Mouse (Mus musculus): ENCODE data around the gene Dync1h1. TPM values are rescaled to one million over a fixed set of nuclear protein-coding genes. Genes with fewer than 3 reads are reported as not detected.

Dync1h1 gene
- total and polyA plus RNA-seq, 3 experiments = 24.9 to 114 (median 80.1) TPM

- TF ChIP-seq NELFE (IDR thresholded peaks at IDR 0.05; ENCODE audit: low read depth, low read length) = peak; percentile 97
These were observed at the start of gene Dync1h1 (continued) for GRCm38 (mm10) chr12:110601241-110602218.

GRCm38 (mm10) chr12:110552113-110552512 is 49.1 kb upstream of the Dync1h1 start:
- no peak overlapping the region for H3K4me2 ChIP-seq (ENCODE audit: insufficient read depth, low read depth, poor library complexity, severe bottlenecking)
- in situ Hi-C loops (cut with MboI; ENCODE audit: low pct_ligation_motif_present, low pct_unique_long_range_greater_than_20kb, low sequenced_read_pairs) = no loop called here
- H3K79me2 ChIP-seq (replicated peaks; ENCODE audit: control insufficient read depth, extremely low read depth, insufficient read depth, poor library complexity, severe bottlenecking) = no peaks in the 10 kb centered on the region
- no peak for DNase-seq (ENCODE audit: extremely low read depth)
- no peak overlapping the region for H3K27ac ChIP-seq (ENCODE audit: insufficient read depth, low read depth)
- no peak overlapping the region for H3K4me3 ChIP-seq (replicated peaks in 1 of 3; ENCODE audit: low read depth in 2 of 3, low read length in 2 of 3, poor library complexity in 1 of 3)
- H3K9ac ChIP-seq (ENCODE audit: insufficient read depth, low read depth) = no peak overlapping the region
- peaks cover 82 to 96% of the 10 kb centered on the region in 2 experiments for H3K36me3 ChIP-seq (replicated peaks in 1 of 2; ENCODE audit: control insufficient read depth in 1 of 2, insufficient read depth in 1 of 2, low read length in 1 of 2)
- H3K9me3 ChIP-seq (replicated peaks; ENCODE audit: low read length) = no peaks in the 10 kb centered on the region
- no peaks in the 10 kb centered on the region for H3K4me1 ChIP-seq (ENCODE audit: control insufficient read depth in 1 of 2, insufficient read depth in 2 of 2)
- no peaks in the 10 kb centered on the region for H3K27me3 ChIP-seq (replicated peaks)
- TF ChIP-seq CHD1 (IDR thresholded peaks at IDR 0.05; ENCODE audit: low read depth, low read length) (no peak), ZNF384 (IDR thresholded peaks at IDR 0.05; ENCODE audit: low read depth, low read length) (no peak), TBP (conservative IDR thresholded peaks at IDR 0.05; ENCODE audit: low read depth, low read length) (no peak), ETS1 (conservative IDR thresholded peaks at IDR 0.05; ENCODE audit: low read depth, low read length) (no peak), GABPA (IDR thresholded peaks at IDR 0.05; ENCODE audit: insufficient replicate concordance, low read depth, low read length) (no peak), MAX (IDR thresholded peaks at IDR 0.05; ENCODE audit: low read length) (no peak), EP300 (IDR thresholded peaks at IDR 0.05; ENCODE audit: low read length) (no peak), IRF4 (IDR thresholded peaks at IDR 0.05; ENCODE audit: low read depth, low read length) (no peak)
- dilution Hi-C loops (cut with MboI; ENCODE audit: extremely low pct_ligation_motif_present, extremely low pct_unique_long_range_greater_than_20kb, low sequenced_read_pairs) = no loop called here

GRCm38 (mm10) chr12:110553362-110553761 is 47.9 kb upstream of the Dync1h1 start:
- H3K36me3 ChIP-seq (replicated peaks in 1 of 2; ENCODE audit: control insufficient read depth in 1 of 2, insufficient read depth in 1 of 2, low read length in 1 of 2) = peaks cover 79 to 94% of the 10 kb centered on the region in 2 experiments
- no peak overlapping the region for H3K4me3 ChIP-seq (replicated peaks in 1 of 3; ENCODE audit: low read depth in 2 of 3, low read length in 2 of 3, poor library complexity in 1 of 3)
- no peak for TF ChIP-seq KAT2A (IDR thresholded peaks at IDR 0.05; ENCODE audit: insufficient replicate concordance, low read length)
- in situ Hi-C loops (cut with MboI; ENCODE audit: low pct_ligation_motif_present, low pct_unique_long_range_greater_than_20kb, low sequenced_read_pairs) (no loop called here), dilution Hi-C loops (cut with MboI; ENCODE audit: extremely low pct_ligation_motif_present, extremely low pct_unique_long_range_greater_than_20kb, low sequenced_read_pairs) (no loop called here)
- H3K79me2 ChIP-seq (replicated peaks; ENCODE audit: control insufficient read depth, extremely low read depth, insufficient read depth, poor library complexity, severe bottlenecking) = no peaks in the 10 kb centered on the region
- H3K27me3 ChIP-seq (replicated peaks) = no peaks in the 10 kb centered on the region
- H3K27ac ChIP-seq (ENCODE audit: insufficient read depth, low read depth) = no peak overlapping the region
- H3K4me2 ChIP-seq (ENCODE audit: insufficient read depth, low read depth, poor library complexity, severe bottlenecking) = no peak overlapping the region
- H3K9ac ChIP-seq (ENCODE audit: insufficient read depth, low read depth) = no peak overlapping the region
- DNase-seq (ENCODE audit: extremely low read depth) = no peak
- no peaks in the 10 kb centered on the region for H3K9me3 ChIP-seq (replicated peaks; ENCODE audit: low read length)
- H3K4me1 ChIP-seq (ENCODE audit: control insufficient read depth in 1 of 2, insufficient read depth in 2 of 2) = no peaks in the 10 kb centered on the region; a peak in 1 of 4 replicates

Data from CH12.LX (cell line).